Mouse (Mus musculus) intestine, embryonic 16.5 days (tissue): ENCODE measurements around the gene Adal. TPM values are rescaled to one million over a fixed set of nuclear protein-coding genes. Genes with fewer than 3 reads are reported as not detected.

Experiments used
- ATAC-seq: fragments of 200-750 bp; cut with Nextera tagmentation; 2 replicates; pipeline ENCODE4 v1.8.0; 2017; ENCODE audit warnings: moderate TSS enrichment, moderate library complexity
- H3K27ac ChIP-seq: fragments of 300-500 bp; sonication (generic); 2 replicates; pipeline ENCODE4 v1.5.1; 2014; ENCODE audit warnings: mild to moderate bottlenecking, low read length
- H3K27me3 ChIP-seq: fragments of 300-500 bp; sonication (generic); replicated peaks from 2 replicates; pipeline ENCODE4 v1.6.1; 2014; ENCODE audit warnings: low read length, control low read depth, mixed read lengths; ENCODE audit not compliant: control insufficient read depth, insufficient read depth
- H3K36me3 ChIP-seq: fragments of 300-500 bp; sonication (generic); 2 replicates; pipeline ENCODE4 v1.6.1; 2014; ENCODE audit warnings: low read length, control low read depth; ENCODE audit not compliant: control insufficient read depth, insufficient read depth
- H3K4me1 ChIP-seq: fragments of 300-500 bp; sonication (generic); 2 replicates; pipeline ENCODE4 v1.6.1; 2014; ENCODE audit warnings: low read length, control low read depth, mixed read lengths; ENCODE audit not compliant: control insufficient read depth, insufficient read depth
- H3K4me2 ChIP-seq: fragments of 300-500 bp; sonication (generic); 2 replicates; pipeline ENCODE4 v1.6.1; 2014; ENCODE audit warnings: low read depth, low read length, control low read depth
- H3K4me3 ChIP-seq: fragments of 300-500 bp; sonication (generic); 2 replicates; pipeline ENCODE4 v1.5.1; 2014; ENCODE audit warnings: mild to moderate bottlenecking, low read length
- H3K9ac ChIP-seq: fragments of 300-500 bp; sonication (generic); 2 replicates; pipeline ENCODE4 v1.6.1; 2014; ENCODE audit warnings: low read depth, low read length
- H3K9me3 ChIP-seq: fragments of 300-500 bp; sonication (generic); 2 replicates; pipeline ENCODE4 v1.6.1; 2016; ENCODE audit warnings: low read length, control low read depth; ENCODE audit not compliant: control insufficient read depth
- WGBS: fragments of 180-500 bp; shearing (Covaris S2); extraction: QIAGEN DNeasy Blood & Tissue Kit; methylation state at CpG from one replicate; pipeline ENCODE4 v1.1.7; 2014; 5-methylcytosine and 5-hydroxymethylcytosine counted together
- polyA plus RNA-seq: library from polyadenylated mRNA; unstranded; fragments of >200 nt; fragmentation: Nextera tagmentation; extraction: Ambion mirVana; gene quantifications from 2 replicates; pipeline ENCODE4 v1.2.1, GENCODE M21; 2015

Gene Adal
- polyA plus RNA-seq, 1 experiment from 2014 or later: 16.7 TPM

- WGBS: 68% methylated on average over 1 of the region's 1 CpGs
- Histone ChIP-seq H3K4me1 (no peaks in the 10 kb centered on the region), H3K9me3 (no peaks in the 10 kb centered on the region), H3K36me3 (no peaks in the 10 kb centered on the region), H3K4me3 (no peak overlapping the region), H3K27me3 (no peaks in the 10 kb centered on the region), H3K27ac (no peak overlapping the region), H3K9ac (no peak overlapping the region), H3K4me2 (no peak overlapping the region)
- no peak for ATAC-seq
These were observed 7.4 kb upstream of the Adal start for GRCm38 (mm10) chr2:121132822-121133221.

GRCm38 (mm10) chr2:121137371-121137770 lies 2.9 kb upstream of the Adal start:
- 96% methylated on average over 4 of the region's 4 CpGs for WGBS
- H3K27me3 ChIP-seq: no peaks in the 10 kb centered on the region
- no peak overlapping the region for H3K4me2 ChIP-seq
- H3K27ac ChIP-seq: no peak overlapping the region
- H3K36me3 ChIP-seq: peaks cover 6% of the 10 kb centered on the region
- H3K9ac ChIP-seq: no peak overlapping the region
- no peak for ATAC-seq
- no peaks in the 10 kb centered on the region for H3K9me3 ChIP-seq
- no peak overlapping the region for H3K4me3 ChIP-seq
- H3K4me1 ChIP-seq: peaks cover 15% of the 10 kb centered on the region

GRCm38 (mm10) chr2:121139266-121140017 lies 786 bp upstream of the Adal start:
- no peaks in the 10 kb centered on the region for H3K9me3 ChIP-seq
- H3K4me1 ChIP-seq: peaks cover 15% of the 10 kb centered on the region
- ATAC-seq: peak; percentile 36; the same call in 1 of the 2 replicates
- no peaks in the 10 kb centered on the region for H3K27me3 ChIP-seq
- H3K36me3 ChIP-seq: peaks cover 6% of the 10 kb centered on the region
- peak overlapping the region; percentile 88 for H3K4me2 ChIP-seq
- peak overlapping the region; percentile 73 for H3K4me3 ChIP-seq
- H3K27ac ChIP-seq: peak overlapping the region; percentile 99
- WGBS: 48% methylated on average over 29 of the region's 29 CpGs
- H3K9ac ChIP-seq: peak overlapping the region; percentile 95

DNA sequence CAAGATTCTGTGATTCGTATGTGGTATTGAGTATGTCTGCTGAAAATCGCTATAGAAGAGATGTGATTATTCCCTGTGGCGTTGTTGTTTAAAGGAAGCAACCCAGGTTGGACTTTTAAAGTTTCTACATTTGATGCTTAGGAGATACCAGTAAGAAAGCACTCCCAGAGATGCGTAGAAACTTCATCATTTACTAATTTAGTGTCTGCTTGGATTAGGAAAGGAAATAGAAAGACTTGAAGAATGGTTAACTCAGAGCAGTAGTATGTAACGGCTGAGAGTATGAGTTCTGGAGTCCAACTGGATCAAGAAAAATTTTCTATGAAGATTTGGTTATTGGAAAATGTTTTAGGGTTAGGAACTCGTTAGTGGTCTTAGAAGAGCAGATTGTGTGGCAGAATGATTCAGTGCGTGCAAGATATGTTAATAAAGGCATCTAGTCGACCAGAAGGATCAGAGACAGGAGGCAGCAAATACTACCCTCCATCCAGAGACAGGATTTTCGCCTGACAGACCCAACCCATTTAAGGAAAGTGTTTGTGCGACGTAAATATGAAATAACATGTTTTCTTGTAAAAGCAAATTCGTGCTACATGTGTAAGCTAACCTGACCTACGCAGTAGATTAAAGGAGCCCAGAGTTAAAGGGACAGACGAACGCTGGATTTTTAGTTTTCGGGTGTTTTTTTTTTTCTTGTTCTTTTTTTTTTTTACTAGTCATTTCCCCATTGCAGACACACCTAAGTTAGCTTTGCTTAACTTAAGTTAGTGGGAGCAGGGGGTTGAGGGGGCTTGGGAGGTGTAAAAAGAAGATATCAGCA lies 1.2 kb downstream of the Adal start:
- peak overlapping the region; percentile 99 for H3K27ac ChIP-seq
- no peak for ATAC-seq

GRCm38 (mm10) chr2:121142415-121142814 lies 2.2 kb downstream of the Adal start:
- peaks cover 15% of the 10 kb centered on the region for H3K4me1 ChIP-seq
- H3K4me3 ChIP-seq: no peak overlapping the region
- no peak for ATAC-seq
- H3K27ac ChIP-seq: no peak overlapping the region
- no peak overlapping the region for H3K9ac ChIP-seq
- no peak overlapping the region for H3K4me2 ChIP-seq
- no peaks in the 10 kb centered on the region for H3K27me3 ChIP-seq
- WGBS: 82% methylated on average over 2 of the region's 2 CpGs
- H3K36me3 ChIP-seq: peaks cover 6% of the 10 kb centered on the region
- H3K9me3 ChIP-seq: no peaks in the 10 kb centered on the region

More for the DNA sequence above, 1.2 kb downstream of the Adal start:
- peaks cover 15% of the 10 kb centered on the region for H3K4me1 ChIP-seq
- H3K36me3 ChIP-seq: peaks cover 6% of the 10 kb centered on the region
- H3K4me2 ChIP-seq: peak overlapping the region; percentile 88
- H3K27me3 ChIP-seq: no peaks in the 10 kb centered on the region
- WGBS: 69% methylated on average over 16 of the region's 16 CpGs
- peak overlapping the region; percentile 95 for H3K9ac ChIP-seq
- H3K9me3 ChIP-seq: no peaks in the 10 kb centered on the region
- peak overlapping the region; percentile 73 for H3K4me3 ChIP-seq

- WGBS: 87% methylated on average over 5 of the region's 5 CpGs
- no peaks in the 10 kb centered on the region for H3K9me3 ChIP-seq
- no peak overlapping the region for H3K9ac ChIP-seq
- no peak overlapping the region for H3K4me3 ChIP-seq
- H3K27ac ChIP-seq: no peak overlapping the region
- ATAC-seq: no peak
- no peaks in the 10 kb centered on the region for H3K27me3 ChIP-seq
- no peak overlapping the region for H3K4me2 ChIP-seq
- H3K36me3 ChIP-seq: peaks cover 3% of the 10 kb centered on the region; the same call in 1 of the 2 replicates
- no peaks in the 10 kb centered on the region for H3K4me1 ChIP-seq
These were observed 9.5 kb downstream of the Adal start for GRCm38 (mm10) chr2:121149679-121150078.

- no peak overlapping the region for H3K4me2 ChIP-seq
- H3K27me3 ChIP-seq: no peaks in the 10 kb centered on the region
- no peaks in the 10 kb centered on the region for H3K4me1 ChIP-seq
- no peak for ATAC-seq
- no peak overlapping the region for H3K27ac ChIP-seq
- 0 out of 2 replicates have a peak, but pooled peaks cover 3% of the 10 kb centered on the region for H3K36me3 ChIP-seq
- H3K4me3 ChIP-seq: no peak overlapping the region
- no peak overlapping the region for H3K9ac ChIP-seq
- no peaks in the 10 kb centered on the region for H3K9me3 ChIP-seq
- WGBS: 87% methylated on average over 3 of the region's 3 CpGs
These were observed 12.9 kb downstream of the Adal start for GRCm38 (mm10) chr2:121153100-121153499.

DNA sequence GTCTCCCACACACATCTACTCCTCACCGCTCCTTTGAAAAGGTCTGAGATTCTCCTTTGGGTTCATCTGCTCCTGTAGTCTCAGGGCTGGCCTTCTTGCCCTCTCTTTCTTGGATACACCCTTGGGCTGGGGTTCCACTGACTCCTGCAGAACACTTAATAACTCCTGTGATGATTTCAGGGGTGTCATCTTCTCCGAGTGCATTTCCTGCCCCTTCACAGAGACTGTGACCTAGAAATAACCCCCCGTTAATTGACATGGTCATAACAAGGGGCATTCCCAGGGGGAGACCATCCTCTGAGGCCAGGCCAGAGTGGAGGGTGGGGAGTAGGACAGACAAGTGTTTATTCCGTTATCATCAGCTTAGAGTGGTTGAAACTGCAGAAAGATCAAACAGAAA lies 28.9 kb downstream of the Adal start:
- Histone ChIP-seq H3K4me1 (peaks cover 14% of the 10 kb centered on the region), H3K27ac (no peak overlapping the region), H3K36me3 (peaks cover 6% of the 10 kb centered on the region; the same call in 1 of the 2 replicates), H3K27me3 (no peaks in the 10 kb centered on the region), H3K4me2 (peak overlapping the region; percentile 86), H3K4me3 (peak overlapping the region; percentile 88), H3K9ac (peak overlapping the region; percentile 90), H3K9me3 (no peaks in the 10 kb centered on the region)
- 38% methylated on average over 4 of the region's 4 CpGs for WGBS
- no peak for ATAC-seq

GRCm38 (mm10) chr2:121169902-121170301 lies 29.7 kb downstream of the Adal start:
- WGBS: 3% methylated on average over 9 of the region's 9 CpGs
- Histone ChIP-seq H3K27ac (peak overlapping the region; percentile 90), H3K4me2 (peak overlapping the region; percentile 86), H3K4me3 (peak overlapping the region; percentile 88), H3K27me3 (no peaks in the 10 kb centered on the region), H3K4me1 (peaks cover 14% of the 10 kb centered on the region), H3K9me3 (no peaks in the 10 kb centered on the region), H3K36me3 (peaks cover 6% of the 10 kb centered on the region; the same call in 1 of the 2 replicates), H3K9ac (peak overlapping the region; percentile 90)
- ATAC-seq: no peak
